15 mouse cellular contexts compared by ENCODE assay signal in genomic region chr13:58011526-58011925, GRCm38 (mm10).
DNase-seq lines count a peak whose midpoint lies in the region; ATAC-seq and TF ChIP-seq lines count a peak whose summit lies in the region.
"Had no signal": no experiment of that assay in that cellular context is flagged by ENCODE, and none has a peak within 500 bp of the region (broad histone marks: within the 10 kb centered on the region; RNA-seq: fewer than 3 reads in every experiment).

No protein-coding gene starts in this region.

- 0 out of 2 replicates have a peak, but pooled peaks have one; percentile 10 for ATAC-seq in hindbrain, postnatal 0 days
- ATAC-seq in hindbrain, embryonic 16.5 days = no peak

- no peak for TF ChIP-seq CTCF in hindbrain, postnatal 0 days (IDR thresholded peaks at IDR 0.05; ENCODE audit: low read depth)
- TF ChIP-seq CTCF in E14TG2a.4 (conservative IDR thresholded peaks at IDR 0.05; ENCODE audit: low read length) = no peak

- no peak overlapping the region for H3K4me3 ChIP-seq in hindbrain, postnatal 0 days (ENCODE audit: low read length)
- no peak overlapping the region for H3K4me3 ChIP-seq in hindbrain, embryonic 16.5 days (ENCODE audit: low read length)
- H3K4me3 ChIP-seq in E14TG2a.4 (replicated peaks; ENCODE audit: low read length) = 0 out of 2 replicates have a peak overlapping the region, but pooled peaks have one; percentile 23
- H3K4me3 ChIP-seq: embryonic facial prominence, embryonic 12.5 days; hindbrain, embryonic 10.5 days; limb, embryonic 15.5 days had no signal

- DNase-seq in hindbrain, postnatal 0 days (ENCODE audit: low spot score) = no peak
- DNase-seq in cerebellum, adult 11-12 months = peak; percentile 81
- DNase-seq in cerebellum, postnatal 10 days = peak; percentile 58 to 70
- DNase-seq in B cell, adult 2 months = no peak
- no peak for DNase-seq in heart, adult 18-20 months

- H3K9me3 ChIP-seq in hindbrain, postnatal 0 days (ENCODE audit: low read length) = no peaks in the 10 kb centered on the region
- H3K9me3 ChIP-seq in hindbrain, embryonic 16.5 days (ENCODE audit: control insufficient read depth, low read length) = no peaks in the 10 kb centered on the region
- H3K9me3 ChIP-seq in E14TG2a.4 (ENCODE audit: low read length) = no peaks in the 10 kb centered on the region
- H3K9me3 ChIP-seq: embryonic facial prominence, embryonic 12.5 days; hindbrain, embryonic 10.5 days; limb, embryonic 15.5 days had no signal

- H3K9ac ChIP-seq in hindbrain, postnatal 0 days (replicated peaks; ENCODE audit: low read length) = no peak overlapping the region
- H3K9ac ChIP-seq in hindbrain, embryonic 16.5 days (ENCODE audit: low read depth, low read length) = no peak overlapping the region
- H3K9ac ChIP-seq: embryonic facial prominence, embryonic 12.5 days; limb, embryonic 15.5 days; liver, embryonic 14.5 days; lung, embryonic 14.5 days had no signal

- no peaks in the 10 kb centered on the region; the same call in 1 of the 2 replicates for H3K36me3 ChIP-seq in hindbrain, postnatal 0 days (ENCODE audit: insufficient read depth, low read length)
- H3K36me3 ChIP-seq in hindbrain, embryonic 16.5 days (ENCODE audit: control insufficient read depth, insufficient read depth, low read length) = peaks cover 7% of the 10 kb centered on the region; the same call in 1 of the 2 replicates
- H3K36me3 ChIP-seq in E14TG2a.4 (ENCODE audit: insufficient read depth, low read length) = no peaks in the 10 kb centered on the region
- H3K36me3 ChIP-seq: G1E; hindbrain, embryonic 10.5 days; limb, embryonic 15.5 days had no signal

- no peaks in the 10 kb centered on the region for H3K4me1 ChIP-seq in hindbrain, postnatal 0 days (ENCODE audit: insufficient read depth, low read length)
- no peaks in the 10 kb centered on the region for H3K4me1 ChIP-seq in hindbrain, embryonic 16.5 days (ENCODE audit: control insufficient read depth, insufficient read depth, low read depth, low read length)
- peaks cover 15% of the 10 kb centered on the region for H3K4me1 ChIP-seq in E14TG2a.4 (replicated peaks; ENCODE audit: low read depth, low read length)
- H3K4me1 ChIP-seq: embryonic facial prominence, embryonic 12.5 days had no signal

- no peaks in the 10 kb centered on the region for H3K27me3 ChIP-seq in hindbrain, postnatal 0 days (ENCODE audit: insufficient read depth, low read length)
- no peaks in the 10 kb centered on the region for H3K27me3 ChIP-seq in hindbrain, embryonic 16.5 days (replicated peaks; ENCODE audit: control insufficient read depth, insufficient read depth, low read length)
- H3K27me3 ChIP-seq in E14TG2a.4 (ENCODE audit: insufficient read depth, low read length) = peaks cover 12% of the 10 kb centered on the region; the same call in 1 of the 2 replicates
- H3K27me3 ChIP-seq: embryonic facial prominence, embryonic 12.5 days; limb, embryonic 15.5 days had no signal

- WGBS in hindbrain, postnatal 0 days = 72% methylated on average over 2 of the region's 2 CpGs
- 76% methylated on average over 2 of the region's 2 CpGs for WGBS in hindbrain, embryonic 16.5 days

- H3K4me2 ChIP-seq in hindbrain, postnatal 0 days (ENCODE audit: low read depth, low read length) = no peak overlapping the region
- H3K4me2 ChIP-seq in hindbrain, embryonic 16.5 days (ENCODE audit: low read length) = no peak overlapping the region
- H3K4me2 ChIP-seq: embryonic facial prominence, embryonic 12.5 days; heart, embryonic 11.5 days; limb, embryonic 15.5 days; lung, embryonic 14.5 days had no signal

- H3K27ac ChIP-seq in hindbrain, postnatal 0 days = no peak overlapping the region
- H3K27ac ChIP-seq in hindbrain, embryonic 16.5 days (ENCODE audit: low read depth, low read length) = no peak overlapping the region
- H3K27ac ChIP-seq: embryonic facial prominence, embryonic 12.5 days; hindbrain, embryonic 10.5 days; kidney, postnatal 0 days; limb, embryonic 15.5 days; liver, embryonic 14.5 days had no signal

Comparison
In these comparisons a context has a peak if more than half of its experiments do, and no peak if none do; other contexts are left out.
1. DNase-seq: peak in cerebellum, adult 11-12 months (single experiment) and cerebellum, postnatal 10 days (2 of 2); none in hindbrain, postnatal 0 days (single experiment), B cell, adult 2 months (0 of 2) and heart, adult 18-20 months (0 of 2).